Mouse (Mus musculus) gastrocnemius, postnatal 25 days (tissue): Measurements from ENCODE around the gene Hbb-bh1. TPM values are rescaled to one million over a fixed set of nuclear protein-coding genes. Genes with fewer than 3 reads are reported as not detected.
"Not testable (repeated sequence)": the region's sequence is repeated elsewhere in the genome, so short reads cannot be mapped to it uniquely, and the experiment has no call there.

Experiments used
- DNase-seq: peaks from one replicate; pipeline ENCODE4 v3.0.0; 2022
- long read RNA-seq, 2 experiments: library from polyadenylated mRNA; stranded (forward); transcript quantifications; one replicate each; pipeline ENCODE4 v2.0.0; 2021
- total RNA-seq, 2 experiments: library from RNA; stranded (reverse); gene quantifications; 1 replicate in 1 of 2; 2 replicates in 1 of 2; pipeline ENCODE4 v1.2.3; 2021

Hbb-bh1 gene
- total RNA-seq = not detected
- long read RNA-seq, experiment 1 = 0 reads
- long read RNA-seq, experiment 2 = 0 reads

GRCm38 (mm10) chr7:103843034-103843433 is at the start of gene Hbb-bh1:
TSS of gene Hbb-bh1 (minus strand) at chr7:103843164.
- DNase-seq = no peak

DNA sequence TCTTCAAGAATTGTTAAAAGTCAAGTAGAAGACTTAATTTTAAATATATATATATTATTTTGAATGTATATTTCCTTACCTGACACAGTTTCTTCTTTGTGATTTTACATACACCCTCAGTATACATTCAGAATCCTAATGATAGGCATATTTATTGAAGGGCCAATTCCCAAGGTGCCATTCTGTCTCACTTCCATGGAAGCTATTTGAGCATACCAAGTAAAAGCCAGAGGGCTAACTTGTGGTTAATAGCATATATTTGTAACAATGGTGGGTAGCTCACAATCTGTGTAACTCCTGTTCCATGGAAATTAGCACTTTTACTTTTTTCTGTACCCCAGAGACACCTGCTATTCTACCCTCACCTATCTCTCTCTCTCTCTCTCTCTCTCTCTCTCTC is 43.2 kb upstream of the Hbb-bh1 start, which contains the start of gene Olfr66:
Gene Olfr66, minus strand, starts transcription at position 101 of the 400 bp plus-strand sequence.
- no peak for DNase-seq

DNA sequence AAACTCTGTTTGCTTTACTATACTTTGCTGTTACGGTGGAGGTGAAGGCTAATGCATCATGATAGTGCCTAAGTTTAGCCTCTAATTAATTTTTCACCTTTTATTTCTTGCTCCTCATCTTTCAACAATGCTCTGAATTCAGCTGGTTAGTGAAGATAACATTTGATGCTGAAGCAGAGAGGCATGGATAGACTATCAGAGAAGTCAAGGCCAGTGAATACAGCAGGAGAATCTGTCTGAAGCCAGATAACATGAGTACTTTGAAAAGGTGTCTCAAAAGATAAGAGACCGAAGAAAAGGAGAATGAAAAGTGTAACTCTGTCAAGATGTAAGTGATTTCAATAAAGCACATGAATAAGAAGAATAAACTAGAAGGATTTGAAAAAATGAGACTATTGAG is 34.1 kb upstream of the Hbb-bh1 start:
- no peak for DNase-seq

- no peak for DNase-seq
Observed at GRCm38 (mm10) chr7:103874451-103874850, 31.5 kb upstream of the Hbb-bh1 start.

- DNase-seq = no peak
Observed at GRCm38 (mm10) chr7:103873064-103873463, 30.1 kb upstream of the Hbb-bh1 start.

DNA sequence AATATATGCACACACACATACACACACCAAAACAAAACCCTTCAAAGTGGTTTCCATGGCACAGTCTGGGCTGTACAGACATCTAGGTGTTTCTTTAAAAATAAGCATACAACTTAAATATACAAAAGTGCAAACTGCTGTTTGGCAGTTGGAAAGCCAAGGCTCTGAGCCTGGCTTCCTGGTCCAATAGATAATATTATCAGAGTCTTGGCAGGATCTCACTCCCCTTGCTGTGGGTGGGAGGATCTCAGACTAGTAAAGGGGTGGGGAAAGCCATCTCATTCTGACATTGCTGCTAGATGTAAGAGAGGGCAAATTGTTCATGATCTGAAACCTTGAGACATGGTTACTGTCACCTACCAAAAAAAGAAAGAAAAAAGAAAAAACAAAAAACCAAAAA is 27.7 kb upstream of the Hbb-bh1 start:
- no peak for DNase-seq

- no peak for DNase-seq
Observed at GRCm38 (mm10) chr7:103865716-103866115, 22.8 kb upstream of the Hbb-bh1 start.

GRCm38 (mm10) chr7:103861531-103861930 is 18.6 kb upstream of the Hbb-bh1 start:
- DNase-seq = no peak

- no peak for DNase-seq
Observed at GRCm38 (mm10) chr7:103860855-103861254, 17.9 kb upstream of the Hbb-bh1 start.

DNA sequence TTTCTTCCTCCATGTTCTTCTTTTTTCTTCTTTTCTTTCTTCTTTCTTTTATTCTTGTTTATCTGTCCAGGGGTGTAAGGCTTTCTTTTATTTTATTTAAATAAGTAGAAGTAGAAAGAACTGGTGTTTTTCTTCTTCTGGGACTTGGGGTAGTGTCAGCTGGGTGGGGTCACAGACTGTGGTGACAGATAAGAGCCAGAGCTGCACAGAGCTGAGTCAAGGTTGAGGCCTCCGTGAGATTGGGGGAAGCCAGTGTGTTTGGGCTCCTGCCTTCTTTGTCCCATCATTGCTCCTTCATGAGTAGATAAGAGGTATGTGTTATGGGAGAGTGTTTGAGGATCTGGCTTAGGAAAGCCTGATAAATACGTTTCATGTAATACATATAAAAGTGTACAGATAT is 16.1 kb upstream of the Hbb-bh1 start:
- no peak for DNase-seq

DNA sequence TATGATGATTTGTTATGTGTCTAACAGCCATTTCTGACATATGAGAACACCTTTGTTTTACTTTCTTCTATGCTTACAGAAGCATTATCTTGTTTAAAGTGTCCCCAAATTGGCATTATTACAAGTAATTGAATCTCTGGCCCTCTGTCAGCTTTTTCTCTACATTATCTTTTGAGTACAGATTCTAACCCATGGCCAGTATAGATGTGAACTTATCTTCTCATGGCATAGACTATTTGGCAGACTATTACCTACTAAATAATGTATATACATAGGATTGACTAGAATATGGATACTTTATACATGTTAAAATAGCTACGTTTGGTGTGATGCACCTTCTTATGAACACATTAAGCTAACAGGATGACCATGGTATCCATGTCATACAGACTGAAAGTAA is 11.7 kb upstream of the Hbb-bh1 start:
- no peak for DNase-seq

GRCm38 (mm10) chr7:103853090-103853489 is 10.1 kb upstream of the Hbb-bh1 start, which contains the start of gene Hbb-y:
TSS of gene Hbb-y (minus strand) at chr7:103853216.
- no peak for DNase-seq

GRCm38 (mm10) chr7:103844525-103845325 is 1.8 kb upstream of the Hbb-bh1 start:
- no peak for DNase-seq

DNA sequence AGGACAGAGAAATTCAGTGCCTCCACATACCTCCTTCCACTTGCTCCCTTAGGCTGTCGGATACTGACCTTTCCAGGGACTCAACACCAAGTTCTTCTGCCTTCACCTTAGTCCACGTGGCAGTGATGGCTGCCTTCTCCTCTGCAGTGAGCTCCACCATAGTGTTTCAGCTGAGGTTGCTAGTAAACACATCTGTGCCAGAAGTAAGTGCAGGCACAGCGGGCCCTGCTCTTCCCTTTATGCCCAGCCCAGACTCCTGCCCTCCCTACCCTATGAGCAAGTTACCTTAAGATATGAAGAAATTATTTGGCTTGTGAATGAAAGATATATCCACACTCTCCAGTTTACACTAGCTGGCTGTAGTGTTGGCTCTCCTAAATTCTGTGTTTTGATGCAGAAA is 2.7 kb downstream of the Hbb-bh1 start, which contains the start of gene Hbb-bh2:
Gene Hbb-bh2, minus strand, starts transcription at position 253 of the 400 bp plus-strand sequence.
- no peak for DNase-seq

DNA sequence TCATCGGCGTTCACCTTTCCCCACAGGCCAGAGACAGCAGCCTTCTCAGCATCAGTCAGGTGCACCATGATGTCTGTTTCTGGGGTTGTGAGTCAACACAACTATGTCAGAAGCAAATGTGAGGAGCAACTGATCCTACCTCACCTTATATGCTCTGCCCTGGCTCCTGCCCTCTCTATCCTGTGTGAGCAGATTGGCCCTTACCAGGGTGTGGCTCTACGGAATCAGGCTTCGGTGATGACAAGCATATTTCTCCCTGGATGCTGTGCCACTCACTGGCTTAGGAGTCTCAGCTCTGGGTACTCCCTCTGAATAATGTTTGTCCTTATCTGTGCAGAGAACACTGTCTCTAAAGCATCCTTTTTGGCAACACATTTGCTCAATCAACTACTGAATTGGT is 15.2 kb downstream of the Hbb-bh1 start, which contains the start of gene Hbb-bs:
Gene Hbb-bs, minus strand, starts transcription at position 289 of the 400 bp plus-strand sequence.
- DNase-seq = no peak

DNA sequence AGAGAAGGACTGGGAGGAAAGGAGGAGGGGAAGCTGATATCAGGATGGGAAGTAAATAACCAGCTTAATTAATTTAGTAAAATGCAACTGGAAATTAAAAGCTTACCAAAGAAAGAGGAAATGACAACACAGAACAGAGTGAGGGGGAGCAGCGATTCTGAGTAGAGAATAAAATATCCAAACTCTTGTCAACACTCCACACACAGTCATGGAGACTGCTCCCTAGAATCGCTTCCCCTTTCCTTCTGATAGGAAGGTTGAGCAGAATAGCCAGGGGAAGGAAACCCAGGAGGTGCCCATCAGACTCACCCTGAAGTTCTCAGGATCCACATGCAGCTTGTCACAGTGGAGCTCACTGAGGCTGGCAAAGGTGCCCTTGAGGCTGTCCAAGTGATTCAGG is 15.8 kb downstream of the Hbb-bh1 start:
- not testable (repeated sequence) for DNase-seq

- DNase-seq = no peak
Observed at GRCm38 (mm10) chr7:103826255-103826887, 16.6 kb downstream of the Hbb-bh1 start.

GRCm38 (mm10) chr7:103825536-103826254 is 17.3 kb downstream of the Hbb-bh1 start:
- no peak for DNase-seq

DNA sequence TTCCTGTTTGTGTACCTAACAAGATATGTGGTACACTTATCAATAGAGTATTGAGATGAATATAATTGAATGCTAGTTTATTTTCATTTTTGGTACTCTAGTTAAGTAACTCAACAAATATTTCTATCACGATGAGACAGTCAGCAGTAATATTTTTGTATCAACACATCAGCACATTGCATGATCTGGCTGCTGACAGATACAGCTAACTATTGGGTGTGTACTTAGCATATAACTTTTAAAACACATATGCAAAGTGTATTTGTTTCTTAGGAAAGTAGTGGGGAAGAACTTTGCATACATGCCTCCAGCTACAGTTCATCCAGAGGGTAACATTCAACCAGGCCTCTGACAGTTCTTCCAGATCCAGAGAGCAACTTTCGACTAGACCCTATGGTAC is 18.4 kb downstream of the Hbb-bh1 start:
- DNase-seq = no peak

- DNase-seq = not testable (repeated sequence)
Observed at GRCm38 (mm10) chr7:103815085-103815484, 27.9 kb downstream of the Hbb-bh1 start.

- DNase-seq = no peak
Observed at GRCm38 (mm10) chr7:103813766-103814165, 29.2 kb downstream of the Hbb-bh1 start, which contains the start of gene Hbb-bt. TSS of gene Hbb-bt (minus strand) at chr7:103813996.

DNA sequence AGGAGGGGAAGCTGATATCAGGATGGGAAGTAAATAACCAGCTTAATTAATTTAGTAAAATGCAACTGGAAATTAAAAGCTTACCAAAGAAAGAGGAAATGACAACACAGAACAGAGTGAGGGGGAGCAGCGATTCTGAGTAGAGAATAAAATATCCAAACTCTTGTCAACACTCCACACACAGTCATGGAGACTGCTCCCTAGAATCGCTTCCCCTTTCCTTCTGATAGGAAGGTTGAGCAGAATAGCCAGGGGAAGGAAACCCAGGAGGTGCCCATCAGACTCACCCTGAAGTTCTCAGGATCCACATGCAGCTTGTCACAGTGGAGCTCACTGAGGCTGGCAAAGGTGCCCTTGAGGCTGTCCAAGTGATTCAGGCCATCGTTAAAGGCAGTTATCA is 29.8 kb downstream of the Hbb-bh1 start:
- DNase-seq = not testable (repeated sequence)
